Mouse (Mus musculus) heart, embryonic 15.5 days (tissue): ENCODE data around the gene Supt3. TPM values are rescaled to one million over a fixed set of nuclear protein-coding genes. Genes with fewer than 3 reads are reported as not detected.

ENCODE experiments used
- ATAC-seq: fragments of 200-750 bp; cut with Nextera tagmentation; replicated peaks from 2 replicates; pipeline ENCODE4 v1.8.0; 2017; ENCODE audit warnings: low read depth, moderate TSS enrichment; ENCODE audit not compliant: insufficient number of reproducible peaks, insufficient read depth, low FRiP score
- H3K27ac ChIP-seq: fragments of 300-500 bp; sonication (generic); 2 replicates; pipeline ENCODE4 v1.5.1; 2015; ENCODE audit warnings: mild to moderate bottlenecking, inconsistent platforms
- H3K27me3 ChIP-seq: fragments of 300-500 bp; sonication (generic); 2 replicates; pipeline ENCODE4 v1.6.1; 2015; ENCODE audit warnings: inconsistent platforms
- H3K36me3 ChIP-seq: fragments of 300-500 bp; sonication (generic); 2 replicates; pipeline ENCODE4 v1.6.1; 2015; ENCODE audit warnings: mild to moderate bottlenecking, inconsistent platforms
- H3K4me1 ChIP-seq: fragments of 300-500 bp; sonication (generic); replicated peaks from 2 replicates; pipeline ENCODE4 v1.6.1; 2015; ENCODE audit warnings: inconsistent platforms
- H3K4me2 ChIP-seq: fragments of 300-500 bp; sonication (generic); 2 replicates; pipeline ENCODE4 v1.6.1; 2015; ENCODE audit warnings: inconsistent platforms, mild to moderate bottlenecking, moderate library complexity
- H3K4me3 ChIP-seq: fragments of 300-500 bp; sonication (generic); 2 replicates; pipeline ENCODE4 v1.5.1; 2015; ENCODE audit warnings: mild to moderate bottlenecking, inconsistent platforms
- H3K9ac ChIP-seq: fragments of 300-500 bp; sonication (generic); 2 replicates; pipeline ENCODE4 v1.6.1; 2015; ENCODE audit warnings: mild to moderate bottlenecking, inconsistent platforms
- H3K9me3 ChIP-seq: fragments of 300-500 bp; sonication (generic); replicated peaks from 2 replicates; pipeline ENCODE4 v1.6.1; 2016; ENCODE audit warnings: inconsistent platforms
- WGBS: fragments of 180-500 bp; shearing (Covaris S2); methylation state at CpG from one replicate; pipeline ENCODE4 v1.1.7; 2015; ENCODE audit warnings: mixed read lengths; 5-methylcytosine and 5-hydroxymethylcytosine counted together
- polyA plus RNA-seq: library from polyadenylated mRNA; unstranded; fragments of >200 nt; fragmentation: Nextera tagmentation; extraction: Ambion mirVana; gene quantifications from 2 replicates; pipeline ENCODE4 v1.2.1, GENCODE M21; 2015

The Supt3 gene
- polyA plus RNA-seq, 1 experiment from 2014 or later: 20.7 TPM

DNA sequence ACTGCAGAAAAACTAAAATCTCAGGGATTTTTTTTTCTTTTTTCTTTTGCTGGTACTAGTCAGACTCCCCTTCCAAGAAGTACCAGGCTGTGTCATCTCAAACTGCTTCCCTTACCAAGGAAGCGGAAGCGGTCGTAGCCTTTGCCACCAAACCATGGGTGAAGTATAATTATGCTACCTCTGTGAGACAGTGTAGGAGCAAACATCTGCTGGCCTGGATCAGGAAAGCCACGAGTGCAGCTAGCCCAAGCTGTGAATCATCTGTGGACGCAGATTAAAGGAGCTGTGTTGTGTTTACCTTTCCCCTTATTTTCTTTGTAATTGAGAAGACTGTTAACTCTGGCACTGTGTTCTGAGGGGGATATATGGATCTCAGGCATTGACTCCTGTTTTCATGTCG is 255.3 kb downstream of the Supt3 start:
- Histone ChIP-seq H3K4me3 (no peak overlapping the region), H3K4me2 (no peak overlapping the region), H3K9ac (no peak overlapping the region), H3K27me3 (no peaks in the 10 kb centered on the region), H3K4me1 (no peaks in the 10 kb centered on the region; the same call in 1 of the 2 replicates), H3K9me3 (no peaks in the 10 kb centered on the region), H3K36me3 (no peaks in the 10 kb centered on the region), H3K27ac (no peak overlapping the region)
- no peak for ATAC-seq
- 76% methylated on average over 6 of the region's 6 CpGs for WGBS

DNA sequence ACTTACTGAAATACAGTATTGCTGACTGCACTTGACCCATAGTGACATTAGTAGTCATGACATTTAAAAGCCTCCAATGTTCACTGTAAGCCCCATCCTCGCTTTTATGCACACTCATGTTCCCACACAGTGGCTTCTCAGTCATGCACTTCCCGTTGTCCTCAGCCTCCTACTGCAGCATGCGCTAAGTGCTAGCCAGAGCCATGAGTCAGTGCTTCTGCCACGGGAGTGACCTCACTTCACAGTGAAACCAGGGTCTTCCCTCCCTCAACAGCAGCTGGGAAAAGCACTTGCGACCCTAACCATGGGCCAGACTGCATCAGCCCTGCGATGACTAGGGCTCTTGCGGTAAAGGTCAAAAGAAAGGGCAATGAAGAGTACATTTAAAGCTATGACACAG is 256.7 kb downstream of the Supt3 start:
- no peaks in the 10 kb centered on the region; the same call in 1 of the 2 replicates for H3K4me1 ChIP-seq
- no peak for ATAC-seq
- no peak overlapping the region for H3K9ac ChIP-seq
- no peaks in the 10 kb centered on the region for H3K9me3 ChIP-seq
- 61% methylated on average over 7 of the region's 7 CpGs for WGBS
- H3K4me2 ChIP-seq: no peak overlapping the region
- no peaks in the 10 kb centered on the region for H3K27me3 ChIP-seq
- H3K36me3 ChIP-seq: 0 out of 2 replicates have a peak, but pooled peaks cover 2% of the 10 kb centered on the region
- H3K4me3 ChIP-seq: no peak overlapping the region
- H3K27ac ChIP-seq: no peak overlapping the region

DNA sequence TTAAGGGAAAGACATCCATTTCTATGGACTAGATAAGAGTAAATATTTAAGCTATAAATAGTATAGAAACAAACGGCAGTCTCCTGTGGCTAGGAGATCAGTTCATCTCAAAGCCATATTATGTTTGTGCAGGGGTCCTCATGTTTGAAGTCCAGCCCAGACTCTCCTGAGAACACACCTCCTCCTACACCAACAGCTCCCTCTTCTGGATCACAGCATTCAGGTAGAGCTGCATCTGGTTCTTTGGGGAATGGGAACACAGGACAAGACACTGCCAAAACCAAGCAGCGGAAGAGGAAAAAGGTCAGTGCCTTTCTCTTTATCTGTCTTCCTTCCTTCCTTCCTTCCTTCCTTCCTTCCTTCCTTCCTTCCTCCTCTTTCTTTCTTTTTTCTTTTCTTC is 264.1 kb downstream of the Supt3 start:
- Histone ChIP-seq H3K9me3 (no peaks in the 10 kb centered on the region), H3K36me3 (0 out of 2 replicates have a peak, but pooled peaks cover 3% of the 10 kb centered on the region), H3K4me2 (no peak overlapping the region), H3K4me1 (no peaks in the 10 kb centered on the region), H3K9ac (no peak overlapping the region), H3K27me3 (no peaks in the 10 kb centered on the region), H3K27ac (no peak overlapping the region), H3K4me3 (no peak overlapping the region)
- WGBS: 60% methylated on average over 2 of the region's 2 CpGs
- ATAC-seq: no peak

DNA sequence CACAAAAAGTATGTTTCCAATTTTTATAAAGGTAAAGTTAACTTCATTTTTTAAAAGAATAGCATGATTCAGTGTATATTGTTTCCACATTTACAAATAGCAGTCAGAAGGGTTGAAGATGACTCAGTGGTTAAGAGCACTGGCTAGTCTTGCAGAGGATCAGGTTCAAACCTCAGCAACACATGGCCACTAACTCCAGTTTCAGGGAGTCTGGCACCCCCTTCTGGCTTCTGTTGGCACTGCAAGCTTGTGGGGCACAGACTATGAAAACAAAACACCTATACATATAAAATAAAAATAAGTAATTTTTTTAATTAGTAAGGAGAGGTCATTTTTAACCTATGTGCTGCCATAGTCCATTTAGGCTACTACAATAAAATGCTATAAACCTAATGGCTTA is 268.9 kb downstream of the Supt3 start:
- Histone ChIP-seq H3K27ac (no peak overlapping the region), H3K4me3 (no peak overlapping the region), H3K9ac (no peak overlapping the region), H3K9me3 (no peaks in the 10 kb centered on the region), H3K36me3 (no peaks in the 10 kb centered on the region), H3K4me1 (no peaks in the 10 kb centered on the region), H3K4me2 (no peak overlapping the region), H3K27me3 (no peaks in the 10 kb centered on the region)
- ATAC-seq: no peak

DNA sequence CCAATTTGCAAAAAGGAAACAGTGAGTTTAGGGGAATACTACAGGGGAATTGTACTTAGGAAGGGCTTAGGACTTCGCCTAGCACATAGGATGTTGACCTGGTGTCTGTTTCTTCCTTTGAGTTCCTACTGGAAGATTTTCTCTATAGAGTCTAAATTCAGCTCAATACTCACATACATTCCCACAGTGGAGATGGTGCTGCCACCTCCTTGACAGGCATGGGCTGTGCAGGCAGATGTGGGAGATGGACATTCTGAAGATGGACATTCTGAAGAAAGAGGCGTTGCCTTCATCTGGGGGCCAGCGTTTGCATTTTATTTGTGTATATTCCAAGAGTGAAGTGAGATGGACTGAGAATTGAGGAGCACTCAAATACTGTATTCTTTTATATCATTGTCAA is 269.6 kb downstream of the Supt3 start:
- no peak for ATAC-seq

DNA sequence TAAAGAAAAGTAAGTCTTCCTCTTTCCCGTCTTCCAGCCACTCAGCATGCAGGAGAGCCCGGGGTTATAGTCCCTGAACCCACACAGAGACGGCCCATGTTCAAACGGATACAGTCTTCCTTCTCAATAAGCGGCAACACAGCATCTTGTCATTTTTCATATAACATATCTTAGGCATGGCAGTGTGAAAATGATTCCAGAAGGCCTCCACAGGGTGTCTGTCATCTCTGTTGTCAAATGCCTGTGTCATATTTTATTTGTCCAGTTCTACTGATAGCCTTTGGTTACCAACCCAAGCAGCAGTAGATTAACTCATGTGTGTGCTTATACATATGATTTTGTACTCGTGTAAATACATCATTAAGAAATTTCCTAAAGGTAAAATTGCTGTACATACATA is 270.3 kb downstream of the Supt3 start:
- no peaks in the 10 kb centered on the region for H3K9me3 ChIP-seq
- no peak overlapping the region for H3K27ac ChIP-seq
- no peak overlapping the region for H3K9ac ChIP-seq
- no peak overlapping the region for H3K4me2 ChIP-seq
- no peaks in the 10 kb centered on the region for H3K36me3 ChIP-seq
- 85% methylated on average over 6 of the region's 6 CpGs for WGBS
- no peak overlapping the region for H3K4me3 ChIP-seq
- no peak for ATAC-seq
- H3K27me3 ChIP-seq: no peaks in the 10 kb centered on the region
- H3K4me1 ChIP-seq: no peaks in the 10 kb centered on the region

More for the DNA sequence above, 269.6 kb downstream of the Supt3 start:
- Histone ChIP-seq H3K4me2 (no peak overlapping the region), H3K4me3 (no peak overlapping the region), H3K4me1 (no peaks in the 10 kb centered on the region), H3K27me3 (no peaks in the 10 kb centered on the region), H3K9me3 (no peaks in the 10 kb centered on the region), H3K36me3 (no peaks in the 10 kb centered on the region), H3K27ac (no peak overlapping the region), H3K9ac (no peak overlapping the region)
- WGBS: 91% methylated on average over 3 of the region's 3 CpGs

DNA sequence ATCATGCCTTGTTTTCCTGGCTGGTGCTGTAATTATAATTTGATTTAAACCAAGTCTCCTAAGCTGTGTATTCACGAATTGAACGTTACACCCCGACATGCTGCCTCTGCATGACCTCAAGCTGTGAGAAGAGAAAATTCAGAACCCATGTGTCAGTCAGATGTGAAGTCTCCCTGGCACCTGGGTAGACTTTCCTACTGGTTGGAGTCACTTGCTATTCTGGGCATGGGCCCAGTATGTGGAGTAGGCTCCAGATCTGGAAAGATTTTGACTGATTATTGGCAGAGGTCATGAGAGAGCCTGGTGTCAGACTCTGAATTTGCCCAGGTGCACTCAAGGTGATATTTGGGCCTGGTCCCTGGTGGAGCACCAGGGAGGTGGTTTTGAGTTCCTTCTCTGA is 275.0 kb downstream of the Supt3 start:
- Histone ChIP-seq H3K4me2 (no peak overlapping the region), H3K4me1 (no peaks in the 10 kb centered on the region), H3K9me3 (no peaks in the 10 kb centered on the region), H3K36me3 (no peaks in the 10 kb centered on the region), H3K27ac (no peak overlapping the region), H3K4me3 (no peak overlapping the region), H3K27me3 (no peaks in the 10 kb centered on the region), H3K9ac (no peak overlapping the region)
- no peak for ATAC-seq
- WGBS: 74% methylated on average over 3 of the region's 3 CpGs

DNA sequence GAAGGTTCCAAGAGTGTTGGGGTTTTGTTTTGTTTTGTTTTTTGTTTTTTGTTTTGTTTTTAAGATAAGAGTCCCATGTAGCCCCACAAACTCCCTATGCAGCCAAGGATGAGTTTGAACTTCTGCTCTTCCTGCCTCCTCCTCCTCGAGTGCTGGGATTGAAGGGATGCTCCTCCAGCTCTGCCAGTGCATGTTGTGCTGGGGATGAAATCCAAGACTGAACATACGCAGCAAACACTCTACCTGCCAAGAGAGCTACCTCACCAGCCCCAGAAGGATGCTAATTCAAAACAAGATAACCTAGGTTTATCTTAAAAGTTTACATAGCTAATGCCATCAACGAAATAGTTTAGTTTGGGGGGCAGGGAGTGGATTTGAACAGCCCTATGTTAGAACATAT is 276.4 kb downstream of the Supt3 start:
- Histone ChIP-seq H3K9ac (no peak overlapping the region), H3K27me3 (no peaks in the 10 kb centered on the region), H3K36me3 (no peaks in the 10 kb centered on the region), H3K4me3 (no peak overlapping the region), H3K4me2 (no peak overlapping the region), H3K4me1 (no peaks in the 10 kb centered on the region), H3K27ac (no peak overlapping the region), H3K9me3 (no peaks in the 10 kb centered on the region)
- no peak for ATAC-seq
- 72% methylated on average over 3 of the region's 3 CpGs for WGBS

DNA sequence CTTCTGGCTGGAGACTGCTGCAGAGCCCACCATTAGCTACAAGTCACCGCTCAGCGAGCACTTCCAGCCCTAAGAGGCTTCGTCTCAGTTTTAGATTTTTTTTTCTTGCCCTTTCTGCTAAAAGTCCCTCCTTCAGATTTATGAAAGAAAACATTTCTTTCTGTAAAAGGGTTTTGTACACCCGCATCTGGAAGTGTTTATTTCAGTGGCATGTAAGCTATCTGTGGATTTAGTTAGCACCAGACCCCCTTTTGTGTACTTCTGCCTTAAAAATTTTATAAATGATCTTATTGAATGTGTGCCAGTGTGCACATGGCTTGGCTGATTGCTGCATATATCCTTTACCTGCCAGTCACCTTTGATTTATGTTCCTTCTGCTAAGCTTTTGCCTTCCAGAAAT is 277.6 kb downstream of the Supt3 start:
- no peak for ATAC-seq
- Histone ChIP-seq H3K27me3 (no peaks in the 10 kb centered on the region), H3K9ac (no peak overlapping the region), H3K36me3 (no peaks in the 10 kb centered on the region), H3K9me3 (no peaks in the 10 kb centered on the region), H3K27ac (no peak overlapping the region), H3K4me3 (no peak overlapping the region), H3K4me1 (no peaks in the 10 kb centered on the region), H3K4me2 (no peak overlapping the region)
- WGBS: 85% methylated on average over 4 of the region's 4 CpGs

DNA sequence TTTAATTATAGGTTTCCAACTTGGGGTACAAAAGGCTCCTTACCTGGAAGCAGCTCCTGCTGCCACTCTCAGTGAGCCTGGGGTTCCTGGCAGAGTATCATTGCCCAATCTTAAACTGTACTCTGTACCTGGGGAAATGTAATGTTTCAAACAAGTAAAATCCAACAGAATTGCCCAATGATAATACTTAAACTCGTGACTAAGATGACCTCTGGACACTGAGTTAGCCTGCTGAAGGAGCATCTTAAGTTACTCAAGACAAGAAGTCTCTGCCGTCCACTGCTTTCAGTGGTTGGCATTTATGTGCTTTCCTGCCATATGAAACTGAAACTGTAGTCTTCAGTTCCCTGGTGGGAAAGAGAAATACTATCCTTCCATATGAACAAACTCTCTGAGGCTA is 279.9 kb downstream of the Supt3 start:
- Histone ChIP-seq H3K9me3 (no peaks in the 10 kb centered on the region), H3K4me1 (no peaks in the 10 kb centered on the region), H3K4me2 (no peak overlapping the region), H3K27me3 (no peaks in the 10 kb centered on the region), H3K9ac (no peak overlapping the region), H3K27ac (no peak overlapping the region), H3K4me3 (no peak overlapping the region), H3K36me3 (no peaks in the 10 kb centered on the region)
- ATAC-seq: no peak
- 85% methylated on average over 2 of the region's 2 CpGs for WGBS

DNA sequence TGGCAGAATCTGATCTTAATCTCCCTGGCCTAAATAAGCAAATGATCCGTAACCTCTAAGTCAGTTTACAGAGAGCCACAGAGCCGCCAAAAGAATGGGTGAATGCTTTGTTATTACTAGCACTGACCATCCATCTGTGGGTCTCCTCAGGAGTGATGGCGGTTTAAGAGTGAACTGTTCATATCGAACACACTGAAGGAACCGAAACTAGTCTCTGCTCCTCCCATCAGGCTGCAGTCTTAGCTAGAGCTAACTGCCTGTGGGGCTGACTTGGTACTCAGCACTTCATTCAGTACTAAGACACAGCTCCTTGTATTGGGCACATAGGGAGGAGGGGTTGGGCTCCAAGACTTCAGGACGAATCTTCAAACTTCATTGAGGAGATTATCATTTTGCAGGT is 280.8 kb downstream of the Supt3 start:
- no peaks in the 10 kb centered on the region for H3K9me3 ChIP-seq
- H3K27ac ChIP-seq: no peak overlapping the region
- H3K9ac ChIP-seq: no peak overlapping the region
- no peaks in the 10 kb centered on the region for H3K4me1 ChIP-seq
- H3K4me2 ChIP-seq: no peak overlapping the region
- H3K36me3 ChIP-seq: no peaks in the 10 kb centered on the region
- H3K27me3 ChIP-seq: no peaks in the 10 kb centered on the region
- WGBS: 81% methylated on average over 6 of the region's 6 CpGs
- no peak for ATAC-seq
- H3K4me3 ChIP-seq: no peak overlapping the region

DNA sequence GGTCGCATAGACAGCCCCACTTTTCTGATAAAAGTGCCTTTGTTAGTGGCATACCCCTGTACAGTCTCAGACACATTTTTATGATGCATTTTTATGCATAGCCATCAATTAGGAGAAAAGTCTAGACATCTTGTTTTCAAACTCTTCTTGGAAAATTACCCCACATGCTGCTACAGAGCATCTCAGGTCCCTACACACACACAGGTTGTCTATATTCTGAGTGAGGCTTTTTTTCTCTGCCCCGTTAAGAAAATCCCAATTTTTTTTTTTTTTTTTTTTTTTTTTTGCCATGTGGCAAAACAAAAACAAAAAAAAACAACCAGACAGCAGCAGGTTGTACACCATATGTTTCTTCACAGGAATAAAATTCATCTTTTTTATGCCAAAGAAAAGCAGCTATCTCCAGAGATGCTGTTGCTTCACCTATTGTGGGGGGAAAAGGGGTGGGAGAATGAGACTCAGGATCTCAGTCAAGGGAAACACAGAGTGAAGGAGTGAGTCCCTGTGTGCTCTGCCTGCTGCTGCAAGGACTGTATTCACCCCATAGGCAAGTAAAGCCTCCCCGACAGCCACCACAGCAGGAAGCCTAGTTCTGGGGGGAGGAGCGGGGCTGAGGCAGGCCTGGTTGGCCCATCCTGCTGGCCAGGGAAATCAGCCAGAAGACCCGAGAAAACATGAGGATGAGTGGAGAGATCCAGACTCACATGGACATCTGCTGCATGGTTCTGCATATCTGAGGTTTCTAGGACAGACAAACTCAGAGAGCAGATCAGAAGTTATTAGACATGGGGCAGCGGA is 281.8 kb downstream of the Supt3 start:
- ATAC-seq: no peak
- WGBS: 69% methylated on average over 6 of the region's 6 CpGs

More for the DNA sequence above, 281.8 kb downstream of the Supt3 start:
- Histone ChIP-seq H3K4me3 (no peak overlapping the region), H3K4me1 (no peaks in the 10 kb centered on the region), H3K27me3 (no peaks in the 10 kb centered on the region), H3K9me3 (no peaks in the 10 kb centered on the region), H3K27ac (no peak overlapping the region), H3K4me2 (no peak overlapping the region), H3K36me3 (no peaks in the 10 kb centered on the region), H3K9ac (no peak overlapping the region)
